Mouse (Mus musculus) limb, embryonic 13.5 days (tissue): ENCODE data around the gene Fam83c. TPM values are rescaled to one million over a fixed set of nuclear protein-coding genes. Genes with fewer than 3 reads are reported as not detected.

Experiments used
- ATAC-seq: fragments of 200-750 bp; cut with Nextera tagmentation; 2 replicates; pipeline ENCODE4 v1.8.0; 2017; ENCODE audit warnings: low read depth, moderate number of reproducible peaks, moderate TSS enrichment; ENCODE audit not compliant: low FRiP score
- H3K27ac ChIP-seq: fragments of 300-500 bp; sonication (generic); 2 replicates; pipeline ENCODE4 v1.5.1; 2015; ENCODE audit warnings: inconsistent platforms, mild to moderate bottlenecking, moderate library complexity
- H3K27me3 ChIP-seq: fragments of 300-500 bp; sonication (generic); 2 replicates; pipeline ENCODE4 v1.6.1; 2015; ENCODE audit warnings: mild to moderate bottlenecking, inconsistent platforms
- H3K36me3 ChIP-seq: fragments of 300-500 bp; sonication (generic); 2 replicates; pipeline ENCODE4 v1.6.1; 2015; ENCODE audit warnings: inconsistent platforms, mild to moderate bottlenecking, moderate library complexity
- H3K4me1 ChIP-seq: fragments of 300-500 bp; sonication (generic); 2 replicates; pipeline ENCODE4 v1.6.1; 2015; ENCODE audit warnings: inconsistent platforms
- H3K4me2 ChIP-seq: fragments of 300-500 bp; sonication (generic); replicated peaks from 2 replicates; pipeline ENCODE4 v1.6.1; 2015; ENCODE audit warnings: inconsistent platforms, mild to moderate bottlenecking, moderate library complexity
- H3K4me3 ChIP-seq: fragments of 300-500 bp; sonication (generic); 2 replicates; pipeline ENCODE4 v1.5.1; 2015; ENCODE audit warnings: moderate library complexity, mild to moderate bottlenecking, inconsistent platforms
- H3K9ac ChIP-seq: fragments of 300-500 bp; sonication (generic); 2 replicates; pipeline ENCODE4 v1.6.1; 2015; ENCODE audit warnings: mild to moderate bottlenecking, inconsistent platforms
- H3K9me3 ChIP-seq: fragments of 300-500 bp; sonication (generic); 2 replicates; pipeline ENCODE4 v1.6.1; 2016; ENCODE audit warnings: inconsistent platforms
- WGBS: fragments of 180-500 bp; shearing (Covaris S2); methylation state at CpG from one replicate; pipeline ENCODE4 v1.1.7; 2015; 5-methylcytosine and 5-hydroxymethylcytosine counted together
- polyA plus RNA-seq: library from polyadenylated mRNA; unstranded; fragments of >200 nt; fragmentation: Nextera tagmentation; extraction: Ambion mirVana; gene quantifications from 2 replicates; pipeline ENCODE4 v1.2.1, GENCODE M21; 2015

Fam83c gene
- 0.42 and 0.47 TPM in 2 replicates for polyA plus RNA-seq

DNA sequence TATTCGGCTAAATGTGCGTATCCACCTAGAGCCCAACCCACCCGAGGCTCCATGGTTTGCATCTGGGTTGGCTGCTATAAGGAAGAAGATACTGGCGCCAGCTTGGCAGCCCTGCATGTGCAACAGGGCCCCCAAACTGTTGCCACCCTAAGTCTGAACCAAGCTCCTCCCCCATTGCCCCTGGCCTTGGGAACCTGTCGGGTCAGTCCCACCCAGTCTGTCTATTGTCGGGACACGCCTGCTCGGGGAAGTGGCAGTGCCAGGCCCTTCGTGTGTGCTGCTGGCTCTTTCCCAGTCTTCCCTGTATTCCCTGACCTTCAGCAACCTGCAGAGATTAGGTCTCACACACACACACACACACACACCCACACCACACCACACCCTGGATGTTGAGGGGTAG is at the start of gene Fam83c:
Gene Fam83c, minus strand, starts transcription at position 123 of the 400 bp plus-strand sequence.
- no peak within 1 kb of the TSS for H3K4me3 ChIP-seq
- no peaks in the 10 kb centered on the region for H3K9me3 ChIP-seq
- peaks cover 14% of the 10 kb centered on the region for H3K27me3 ChIP-seq
- H3K4me2 ChIP-seq, result 0 out of 2 replicates have a peak within 1 kb of the TSS, but pooled peaks have one; percentile 19
- no peaks in the 10 kb centered on the region for H3K36me3 ChIP-seq
- WGBS, result 61% methylated on average over 9 of the region's 9 CpGs
- peak within 1 kb of the TSS; percentile 35; the same call in 1 of the 2 replicates for H3K9ac ChIP-seq
- no peaks in the 10 kb centered on the region for H3K4me1 ChIP-seq
- no peak within 1 kb of the TSS for H3K27ac ChIP-seq
- no peak for ATAC-seq

DNA sequence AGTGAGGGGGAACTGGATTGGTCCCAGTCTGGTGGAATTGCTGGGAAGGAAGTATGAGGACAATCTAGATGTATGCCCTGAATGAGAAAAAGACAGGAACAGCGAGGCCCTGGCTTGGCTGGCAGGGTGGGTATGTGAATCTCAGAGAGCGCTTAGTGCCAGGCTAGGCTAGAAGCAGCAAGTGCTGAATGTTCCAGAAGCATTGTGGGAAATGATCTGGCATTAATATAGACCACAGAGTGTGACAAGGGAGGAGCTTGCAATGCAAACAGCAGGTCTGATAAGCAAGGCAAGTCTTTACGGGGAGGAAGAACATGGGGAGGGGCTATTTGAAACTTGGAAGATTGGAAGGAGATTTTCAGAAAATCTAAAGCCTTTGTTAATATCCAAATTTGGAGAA is 47.4 kb upstream of the Fam83c start:
- no peak overlapping the region for H3K4me3 ChIP-seq
- ATAC-seq, result no peak
- peaks cover 18% of the 10 kb centered on the region for H3K4me1 ChIP-seq
- peak overlapping the region; percentile 74; the same call in 1 of the 2 replicates for H3K27ac ChIP-seq
- WGBS, result 90% methylated on average over 3 of the region's 3 CpGs
- H3K9me3 ChIP-seq, result no peaks in the 10 kb centered on the region
- no peak overlapping the region for H3K4me2 ChIP-seq
- H3K9ac ChIP-seq, result no peak overlapping the region
- H3K36me3 ChIP-seq, result peaks cover 41% of the 10 kb centered on the region
- H3K27me3 ChIP-seq, result no peaks in the 10 kb centered on the region

DNA sequence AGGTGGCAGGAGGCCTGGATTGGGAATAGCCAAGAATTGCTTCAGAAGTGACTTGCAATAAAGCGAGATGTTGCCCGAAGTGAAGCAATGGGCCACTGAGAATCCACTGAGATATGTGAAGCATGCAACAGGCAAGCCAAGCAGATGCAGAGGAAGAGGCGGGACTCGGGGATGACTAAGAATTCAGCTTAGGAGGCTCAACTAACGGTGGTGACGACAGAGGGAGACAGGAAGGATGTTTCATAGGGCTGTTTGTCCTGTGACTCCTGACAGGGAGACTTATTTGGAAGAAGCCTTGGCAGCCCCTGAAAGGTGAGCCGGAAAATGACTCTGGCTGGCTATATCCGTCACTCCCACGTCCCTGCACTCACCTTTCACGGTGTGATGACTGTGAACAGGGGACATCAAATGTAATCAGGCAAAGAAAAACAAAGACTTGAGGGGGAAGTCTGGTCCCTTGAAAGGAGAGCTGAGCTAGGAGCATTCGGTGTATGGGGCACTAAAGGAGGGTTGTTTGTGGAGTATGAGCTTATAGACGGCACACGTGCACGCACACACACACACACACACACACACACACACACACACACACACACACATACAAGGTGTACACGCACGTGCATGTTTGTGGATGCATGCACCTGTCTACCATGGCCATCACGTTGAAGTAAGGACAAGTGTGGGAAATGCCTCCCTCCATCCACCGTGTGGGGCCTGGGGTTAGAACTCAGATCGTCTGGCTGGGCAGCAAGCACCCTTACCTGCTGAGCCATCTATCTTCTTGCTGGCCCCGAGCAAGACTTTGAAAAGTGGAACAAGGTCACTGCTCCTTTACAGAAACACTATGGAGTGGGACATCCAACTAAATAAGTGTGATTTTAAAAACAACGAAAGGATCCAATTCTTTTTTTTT is 44.6 kb upstream of the Fam83c start:
- peaks cover 41% of the 10 kb centered on the region for H3K36me3 ChIP-seq
- no peak overlapping the region for H3K9ac ChIP-seq
- H3K4me3 ChIP-seq, result no peak overlapping the region
- WGBS, result 85% methylated on average over 21 of the region's 21 CpGs
- no peaks in the 10 kb centered on the region for H3K9me3 ChIP-seq
- peaks cover 14% of the 10 kb centered on the region for H3K4me1 ChIP-seq
- ATAC-seq, result no peak
- H3K4me2 ChIP-seq, result no peak overlapping the region
- H3K27me3 ChIP-seq, result no peaks in the 10 kb centered on the region
- no peak overlapping the region for H3K27ac ChIP-seq

DNA sequence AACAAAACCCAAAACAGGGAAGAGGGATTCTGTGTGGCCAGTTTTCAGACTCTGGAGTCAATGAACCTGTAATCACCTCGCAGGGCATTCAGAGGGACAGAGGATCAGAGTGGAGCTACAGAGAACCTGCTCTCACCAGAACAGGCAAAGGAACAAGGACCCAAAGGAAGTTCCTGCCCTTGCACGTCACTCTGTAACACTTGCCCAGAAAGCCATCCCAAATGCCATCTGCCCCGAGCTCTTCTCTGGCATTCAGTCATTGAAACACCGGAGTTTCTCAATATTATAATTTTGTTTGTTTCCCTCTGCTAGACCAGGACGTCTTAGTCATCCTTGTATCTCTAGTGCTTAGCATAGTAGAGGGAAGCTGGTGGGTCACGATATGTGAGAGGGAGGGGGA is 39.0 kb upstream of the Fam83c start:
- Histone ChIP-seq H3K9ac (no peak overlapping the region), H3K27me3 (no peaks in the 10 kb centered on the region), H3K9me3 (no peaks in the 10 kb centered on the region), H3K4me3 (no peak overlapping the region), H3K4me2 (peak overlapping the region; percentile 14; the same call in 1 of the 2 replicates), H3K36me3 (peaks cover 35% of the 10 kb centered on the region), H3K4me1 (peaks cover 44% of the 10 kb centered on the region), H3K27ac (peak overlapping the region; percentile 82)
- ATAC-seq, result no peak
- 71% methylated on average over 6 of the region's 6 CpGs for WGBS

DNA sequence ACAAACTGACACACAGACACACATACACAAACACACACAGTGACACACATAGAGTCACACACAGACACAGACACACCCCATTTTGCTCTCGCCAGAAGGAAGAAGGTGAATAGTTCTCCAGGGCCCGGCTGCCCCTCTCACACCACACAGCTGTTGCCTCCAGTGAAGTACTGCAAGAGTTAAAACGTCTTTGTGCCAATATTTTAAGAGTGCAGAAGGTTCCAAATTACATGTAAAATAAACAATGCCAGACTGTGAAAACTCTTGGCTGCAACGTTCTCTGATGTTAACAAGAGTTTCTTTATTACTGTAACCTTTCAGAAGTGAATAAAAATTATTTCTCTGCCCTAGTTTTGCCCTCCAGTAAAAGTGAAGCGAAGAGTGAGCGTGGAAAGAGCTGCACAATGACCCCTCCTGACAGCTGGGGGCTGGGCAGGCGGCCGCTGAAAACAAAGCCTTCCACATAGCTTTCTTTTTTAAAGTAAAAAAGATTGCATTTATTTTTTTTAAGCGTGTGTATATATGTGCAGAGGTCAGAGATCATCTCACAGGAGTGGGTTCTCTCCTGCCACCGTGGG is 38.4 kb upstream of the Fam83c start:
- Histone ChIP-seq H3K27ac (peak overlapping the region; percentile 82), H3K9ac (no peak overlapping the region), H3K4me3 (no peak overlapping the region), H3K36me3 (peaks cover 38% of the 10 kb centered on the region), H3K4me2 (peak overlapping the region; percentile 14; the same call in 1 of the 2 replicates), H3K9me3 (no peaks in the 10 kb centered on the region), H3K4me1 (peaks cover 48% of the 10 kb centered on the region), H3K27me3 (no peaks in the 10 kb centered on the region)
- peak; percentile 60 for ATAC-seq
- 35% methylated on average over 10 of the region's 10 CpGs for WGBS

DNA sequence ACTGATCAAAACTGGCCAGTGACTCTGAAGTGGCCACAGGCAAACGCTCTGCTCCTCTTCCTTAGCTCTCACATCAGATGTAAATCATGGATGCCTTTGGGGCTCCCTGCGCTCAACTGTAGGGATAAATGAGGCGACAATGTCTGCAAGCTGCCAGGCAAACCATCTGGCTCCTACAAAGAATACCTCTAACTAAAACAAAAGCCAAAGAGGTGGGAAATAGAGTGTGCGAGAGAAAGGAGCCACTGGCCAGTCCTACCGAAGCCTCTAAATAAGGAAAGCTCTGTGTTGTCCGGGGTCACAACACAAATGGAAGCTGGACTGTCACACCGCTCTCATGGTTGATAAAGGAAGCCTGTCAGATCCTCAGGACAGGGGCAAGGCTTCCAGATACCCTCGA is 37.8 kb upstream of the Fam83c start:
- H3K9me3 ChIP-seq, result no peaks in the 10 kb centered on the region
- H3K27ac ChIP-seq, result 0 out of 2 replicates have a peak overlapping the region, but pooled peaks have one; percentile 23
- H3K36me3 ChIP-seq, result peaks cover 43% of the 10 kb centered on the region
- H3K27me3 ChIP-seq, result no peaks in the 10 kb centered on the region
- H3K9ac ChIP-seq, result no peak overlapping the region
- peaks cover 48% of the 10 kb centered on the region for H3K4me1 ChIP-seq
- WGBS, result 63% methylated on average over 8 of the region's 8 CpGs
- ATAC-seq, result peak; percentile 7; the same call in 1 of the 2 replicates
- no peak overlapping the region for H3K4me3 ChIP-seq
- H3K4me2 ChIP-seq, result no peak overlapping the region

DNA sequence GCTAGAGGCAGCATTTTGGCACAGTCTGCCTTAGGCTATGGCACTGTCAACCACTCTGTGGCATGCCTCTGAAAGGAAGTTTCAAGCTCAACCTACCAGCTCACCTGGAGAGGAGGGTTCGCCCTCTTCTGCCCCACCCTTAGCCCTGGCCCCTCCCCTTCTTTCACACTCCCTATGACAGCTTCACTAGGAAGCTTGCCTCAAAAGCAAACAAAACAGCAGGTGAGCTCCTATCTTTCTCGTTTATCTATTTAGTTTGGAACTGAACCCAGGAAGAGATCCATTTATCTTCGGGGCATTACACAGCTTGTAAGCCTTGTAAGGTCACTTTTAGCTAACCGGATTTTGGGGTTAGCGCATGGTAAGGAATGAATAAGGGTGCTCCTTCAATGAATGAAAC is 35.1 kb upstream of the Fam83c start:
- 78% methylated on average over 5 of the region's 5 CpGs for WGBS
- H3K9ac ChIP-seq, result no peak overlapping the region
- H3K9me3 ChIP-seq, result no peaks in the 10 kb centered on the region
- ATAC-seq, result no peak
- H3K36me3 ChIP-seq, result peaks cover 35% of the 10 kb centered on the region
- H3K27me3 ChIP-seq, result no peaks in the 10 kb centered on the region
- peaks cover 48% of the 10 kb centered on the region for H3K4me1 ChIP-seq
- no peak overlapping the region for H3K27ac ChIP-seq
- no peak overlapping the region for H3K4me3 ChIP-seq
- no peak overlapping the region for H3K4me2 ChIP-seq

DNA sequence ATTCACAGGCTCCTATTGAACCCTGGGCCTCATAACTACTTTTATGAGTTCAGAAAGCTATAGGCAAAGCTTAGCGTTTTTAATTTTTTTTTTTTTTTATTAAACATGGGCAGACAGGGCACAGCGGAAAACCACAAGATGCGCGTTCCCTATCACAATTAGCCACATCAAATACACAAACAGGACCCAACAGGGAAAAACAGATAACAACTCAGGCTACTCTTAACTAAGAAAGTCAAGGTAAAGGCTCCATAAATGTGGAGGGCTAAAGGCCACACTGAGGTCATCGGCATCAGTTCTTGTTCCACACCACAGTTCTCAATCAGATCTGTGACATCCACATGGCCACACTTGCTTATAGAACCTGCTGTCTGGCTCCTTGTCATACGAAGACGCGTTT is 33.7 kb upstream of the Fam83c start:
- no peak overlapping the region for H3K4me3 ChIP-seq
- no peak overlapping the region for H3K27ac ChIP-seq
- WGBS, result 92% methylated on average over 8 of the region's 8 CpGs
- no peaks in the 10 kb centered on the region for H3K9me3 ChIP-seq
- no peaks in the 10 kb centered on the region for H3K27me3 ChIP-seq
- peaks cover 46% of the 10 kb centered on the region for H3K4me1 ChIP-seq
- ATAC-seq, result no peak
- no peak overlapping the region for H3K4me2 ChIP-seq
- H3K36me3 ChIP-seq, result peaks cover 28% of the 10 kb centered on the region
- no peak overlapping the region for H3K9ac ChIP-seq

DNA sequence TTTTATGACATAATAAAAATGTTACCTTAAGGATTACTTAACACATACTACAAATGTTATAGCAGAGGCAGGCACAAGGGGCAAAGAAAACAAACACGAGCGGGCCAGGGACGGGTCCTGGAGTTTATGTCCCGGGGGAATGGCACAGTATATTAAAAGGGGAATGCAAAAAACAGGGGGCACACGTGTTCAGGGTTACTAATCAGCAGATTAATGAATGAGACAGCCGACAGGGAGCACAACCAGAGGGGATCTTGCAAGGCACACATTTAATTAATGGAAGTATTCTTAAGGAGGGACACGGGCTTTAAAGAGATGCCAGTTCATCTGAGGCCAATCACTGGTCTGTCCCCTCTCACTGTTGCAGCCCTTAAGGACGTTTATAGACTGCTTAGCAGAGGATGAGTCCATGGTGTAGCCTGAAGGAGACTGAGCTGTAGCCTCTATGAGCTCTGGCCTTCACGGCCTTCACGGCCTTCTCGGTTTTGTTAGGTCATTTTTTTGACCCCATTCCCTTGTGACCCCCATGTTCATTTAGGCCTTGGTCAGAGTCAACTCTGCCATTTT is 28.7 kb upstream of the Fam83c start:
- H3K27me3 ChIP-seq, result no peaks in the 10 kb centered on the region
- H3K4me3 ChIP-seq, result no peak overlapping the region
- 21% methylated on average over 11 of the region's 11 CpGs for WGBS
- no peak overlapping the region for H3K9ac ChIP-seq
- H3K36me3 ChIP-seq, result peaks cover 25% of the 10 kb centered on the region
- peak overlapping the region; percentile 41 for H3K4me2 ChIP-seq
- peaks cover 26% of the 10 kb centered on the region for H3K4me1 ChIP-seq
- ATAC-seq, result peak; percentile 82
- no peak overlapping the region; the same call in 1 of the 2 replicates for H3K27ac ChIP-seq
- no peaks in the 10 kb centered on the region for H3K9me3 ChIP-seq

DNA sequence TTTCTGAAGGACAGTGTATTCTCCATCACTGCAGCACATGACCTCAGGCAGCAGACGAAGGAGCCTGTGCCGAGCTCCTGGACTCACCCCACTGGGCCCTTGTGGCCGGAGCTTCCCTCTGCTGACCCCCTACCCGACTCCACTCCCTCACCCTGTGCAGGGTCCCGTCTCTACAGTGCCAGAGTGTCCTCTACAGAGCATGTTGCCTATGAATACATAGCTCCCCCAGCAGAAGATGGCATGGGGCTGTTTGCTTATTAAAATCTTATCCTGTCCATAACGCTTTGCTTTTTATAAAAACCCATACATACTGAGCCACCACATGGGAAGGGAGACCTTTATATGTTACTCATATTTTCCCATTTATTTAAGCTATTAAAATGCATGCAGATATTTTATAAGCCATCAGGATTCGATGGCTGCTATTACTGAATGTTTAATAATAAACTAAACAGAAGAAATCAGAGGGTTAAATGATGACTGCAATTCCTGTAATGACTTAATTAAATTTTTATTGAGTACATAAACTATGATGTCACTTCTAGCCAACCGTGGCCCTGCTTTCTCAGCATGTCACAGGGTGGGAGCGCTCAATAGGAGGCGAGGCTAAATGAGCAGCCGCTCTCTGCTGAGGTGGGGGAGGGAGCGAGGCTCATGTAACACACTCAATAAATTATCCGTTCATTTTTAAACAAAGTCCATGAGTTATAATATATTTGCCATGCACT is 28.1 kb upstream of the Fam83c start:
- H3K9ac ChIP-seq, result 0 out of 2 replicates have a peak overlapping the region, but pooled peaks have one; percentile 26
- H3K27ac ChIP-seq, result peak overlapping the region; percentile 80; the same call in 1 of the 2 replicates
- H3K27me3 ChIP-seq, result no peaks in the 10 kb centered on the region
- H3K4me3 ChIP-seq, result no peak overlapping the region
- H3K4me1 ChIP-seq, result peaks cover 25% of the 10 kb centered on the region
- peak overlapping the region; percentile 41 for H3K4me2 ChIP-seq
- H3K9me3 ChIP-seq, result no peaks in the 10 kb centered on the region
- peak; percentile 95 for ATAC-seq
- peaks cover 21% of the 10 kb centered on the region for H3K36me3 ChIP-seq
- 27% methylated on average over 13 of the region's 13 CpGs for WGBS

DNA sequence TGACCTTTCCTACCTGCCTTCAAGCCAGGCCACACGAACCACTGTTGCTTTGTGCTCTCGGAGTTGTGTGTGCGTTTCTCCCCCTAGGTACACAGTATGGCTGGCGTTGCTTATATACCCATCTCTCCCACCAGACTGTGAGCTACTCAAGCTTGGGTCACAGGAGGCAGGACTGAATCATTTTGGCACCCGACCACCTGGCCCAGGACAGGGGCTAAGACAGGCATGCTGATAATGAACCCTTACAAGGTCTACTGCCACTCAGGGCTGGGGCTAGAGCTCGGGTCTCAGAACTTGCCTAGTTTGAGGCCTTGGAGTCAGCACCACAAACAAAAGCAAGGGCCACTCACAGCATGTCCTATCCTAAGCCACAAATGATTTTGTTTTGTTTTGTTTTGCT is 26.9 kb upstream of the Fam83c start:
- Histone ChIP-seq H3K36me3 (peaks cover 20% of the 10 kb centered on the region), H3K4me2 (no peak overlapping the region), H3K4me3 (no peak overlapping the region), H3K4me1 (peaks cover 25% of the 10 kb centered on the region), H3K9ac (no peak overlapping the region), H3K27ac (no peak overlapping the region), H3K27me3 (no peaks in the 10 kb centered on the region), H3K9me3 (no peaks in the 10 kb centered on the region)
- no peak for ATAC-seq
- WGBS, result 87% methylated on average over 6 of the region's 6 CpGs
